Mouse (Mus musculus) bone marrow, adult 2 months (tissue): Measurements from ENCODE around the gene Ctu2.

ENCODE experiments used
- CTCF ChIP-seq: fragments of 200-500 bp; IDR thresholded peaks from 2 replicates; pipeline ENCODE4 v1.5.1; 2011; ENCODE audit warnings: low read length, control low read depth; ENCODE audit not compliant: control insufficient read depth, insufficient read depth
- POLR2A ChIP-seq: fragments of 200-500 bp; IDR thresholded peaks from 2 replicates; pipeline ENCODE4 v1.6.1; 2011; ENCODE audit warnings: low read depth, mild to moderate bottlenecking, control low read depth, low read length, borderline replicate concordance; ENCODE audit not compliant: control insufficient read depth

DNA sequence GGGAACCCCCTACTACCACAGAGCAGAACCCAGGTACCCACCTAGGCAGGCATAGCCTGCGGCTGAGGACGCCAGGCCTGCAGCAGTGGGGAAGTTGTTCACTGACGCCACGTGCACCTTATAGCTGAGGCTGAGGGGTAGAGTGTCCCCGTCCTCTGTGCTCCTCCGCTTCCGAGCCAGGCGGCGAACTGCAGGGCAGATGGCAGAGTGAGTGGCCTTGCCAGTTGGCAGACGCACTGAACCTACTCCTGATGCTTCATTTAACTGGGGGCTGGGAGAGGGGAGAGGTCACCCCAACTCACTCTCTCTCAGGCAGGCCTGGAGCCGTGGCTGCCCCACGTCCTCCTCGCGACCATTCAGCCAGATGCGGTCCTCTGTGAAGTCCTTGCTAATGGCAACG lies 36.6 kb upstream of the Ctu2 start:
- TF ChIP-seq CTCF (no peak), POLR2A (no peak)
